Mouse (Mus musculus) erythroblast, embryonic 14.5 days (primary cell): ENCODE results near the gene Gtsf1.

Source experiments
- GATA1 ChIP-seq: IDR thresholded peaks from 2 replicates; pipeline ENCODE4 v1.6.1; 2012; ENCODE audit warnings: low read length, inconsistent platforms, mixed read lengths
- TAL1 ChIP-seq: IDR thresholded peaks from 3 replicates; pipeline ENCODE4 v1.6.1; 2012; ENCODE audit warnings: low read length, inconsistent platforms, mixed read lengths

GRCm38 (mm10) chr15:103393577-103393976, 36.7 kb downstream of the Gtsf1 start:
- TF ChIP-seq GATA1 = no peak
- TF ChIP-seq TAL1 = no peak
